Mouse (Mus musculus) kidney, adult 2 months (tissue): ENCODE results near the gene Ccdc85b.

ENCODE experiments used
- CTCF ChIP-seq: fragments of 200-500 bp; conservative IDR thresholded peaks from 2 replicates; pipeline ENCODE4 v1.5.1; 2011; ENCODE audit warnings: low read depth, mild to moderate bottlenecking, control low read depth, low read length, moderate library complexity, mixed read lengths; ENCODE audit not compliant: insufficient read depth, insufficient read length
- POLR2A ChIP-seq: fragments of 200-500 bp; IDR thresholded peaks from one replicate; pipeline ENCODE4 v1.6.1; 2011; ENCODE audit warnings: low read depth, low read length, control low read depth

DNA sequence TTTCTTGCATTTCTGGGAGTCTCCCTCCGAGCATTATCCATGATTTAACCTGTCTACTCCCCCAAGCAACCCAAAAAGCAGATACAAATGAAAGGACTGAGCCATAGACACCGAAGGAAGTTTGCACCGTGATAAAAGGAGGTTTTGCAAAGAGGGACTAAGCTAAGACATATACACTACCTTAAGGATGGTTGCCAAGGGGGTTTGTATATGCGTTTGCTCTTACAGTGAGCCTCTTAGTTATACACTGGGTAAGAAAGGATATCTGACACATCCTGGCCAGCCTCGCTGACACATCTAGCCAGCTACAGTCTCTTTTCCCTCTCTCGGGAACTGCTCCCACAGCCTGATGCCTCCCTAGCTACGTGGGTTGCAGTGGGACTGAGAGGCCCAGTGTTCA, 23.7 kb downstream of the Ccdc85b start:
- TF ChIP-seq POLR2A = no peak
- TF ChIP-seq CTCF = no peak
